Mouse (Mus musculus) olfactory bulb, adult 2 months (tissue): ENCODE data around the gene Prss33.

ENCODE experiments used
- CTCF ChIP-seq: fragments of 200-500 bp; IDR thresholded peaks from 2 replicates; pipeline ENCODE4 v1.5.1; 2012; ENCODE audit warnings: low read depth, mild to moderate bottlenecking, low read length, moderate library complexity; ENCODE audit not compliant: insufficient read depth
- POLR2A ChIP-seq: fragments of 200-500 bp; IDR thresholded peaks from 2 replicates; pipeline ENCODE4 v1.6.1; 2012; ENCODE audit warnings: mild to moderate bottlenecking, low read depth, low read length, moderate library complexity; ENCODE audit not compliant: insufficient read depth

GRCm38 (mm10) chr17:23843812-23844273 lies 8.0 kb upstream of the Prss33 start, which contains the start of the genes Prss32 and Prss41:
- no peak; the same call in 1 of the 2 replicates for TF ChIP-seq CTCF
- TF ChIP-seq POLR2A, result no peak
